Mouse (Mus musculus) ES-Bruce4 (cell line): ENCODE measurements around the gene Tchp.

ENCODE experiments used
- CTCF ChIP-seq: IDR thresholded peaks from one replicate; pipeline ENCODE4 v1.8.1; 2011; ENCODE audit warnings: low read depth, low read length
- EP300 ChIP-seq: IDR thresholded peaks from 2 replicates; pipeline ENCODE4 v1.6.1; 2011; ENCODE audit warnings: low read depth, low read length; ENCODE audit not compliant: insufficient read depth
- POLR2A ChIP-seq: IDR thresholded peaks from one replicate; pipeline ENCODE4 v1.8.1; 2011; ENCODE audit warnings: low read length; ENCODE audit not compliant: insufficient read depth

- TF ChIP-seq EP300, result no peak
- no peak for TF ChIP-seq CTCF
- no peak for TF ChIP-seq POLR2A
Observed at GRCm38 (mm10) chr5:114747521-114747920, 40.0 kb downstream of the Tchp start.
